Mouse (Mus musculus): ENCODE data around the gene Cmip. TPM values are rescaled to one million over a fixed set of nuclear protein-coding genes. Genes with fewer than 3 reads are reported as not detected.

The Cmip gene
- polyA plus RNA-seq, 1 experiment from 2014 or later = 22.6 TPM

- H3K4me1 ChIP-seq (ENCODE audit: insufficient read depth) = peaks cover 8% of the 10 kb centered on the region
- no peak overlapping the region for H3K4me2 ChIP-seq (ENCODE audit: low read depth, low read length)
- H3K27ac ChIP-seq (ENCODE audit: low read depth) = peak overlapping the region; percentile 34; the same call in 1 of the 2 replicates
- DNase-seq (peak; percentile 44), ATAC-seq (no peak)
- peak; percentile 81 for TF ChIP-seq EP300 (IDR thresholded peaks at IDR 0.05; ENCODE audit: low read depth)
- TF ChIP-seq CTCF (IDR thresholded peaks at IDR 0.05; ENCODE audit: low read depth) = peak; percentile 59
- H3K27me3 ChIP-seq (ENCODE audit: insufficient read depth, low read length) = no peaks in the 10 kb centered on the region
- no peaks in the 10 kb centered on the region for H3K36me3 ChIP-seq (replicated peaks; ENCODE audit: insufficient read depth, low read length)
- no peak overlapping the region for H3K9ac ChIP-seq (replicated peaks)
- 79% methylated on average over 17 of the region's 17 CpGs for WGBS (ENCODE audit: insufficient replicate concordance)
- H3K9me3 ChIP-seq (ENCODE audit: low read length) = no peaks in the 10 kb centered on the region
- no peak overlapping the region for H3K4me3 ChIP-seq (ENCODE audit: low read depth, low read length)
Measured at GRCm38 (mm10) chr8:117253390-117254269, 3.2 kb upstream of the Cmip start.

GRCm38 (mm10) chr8:117254496-117254895 lies 2.4 kb upstream of the Cmip start:
- no peak overlapping the region for H3K9ac ChIP-seq (replicated peaks)
- no peak overlapping the region for H3K4me3 ChIP-seq (ENCODE audit: low read depth, low read length)
- no peaks in the 10 kb centered on the region for H3K27me3 ChIP-seq (ENCODE audit: insufficient read depth, low read length)
- WGBS (ENCODE audit: insufficient replicate concordance) = 84% methylated on average over 6 of the region's 6 CpGs
- ATAC-seq (no peak), DNase-seq (no peak)
- H3K9me3 ChIP-seq (ENCODE audit: low read length) = no peaks in the 10 kb centered on the region
- no peaks in the 10 kb centered on the region for H3K36me3 ChIP-seq (replicated peaks; ENCODE audit: insufficient read depth, low read length)
- H3K4me2 ChIP-seq (ENCODE audit: low read depth, low read length) = no peak overlapping the region
- peaks cover 16% of the 10 kb centered on the region for H3K4me1 ChIP-seq (ENCODE audit: insufficient read depth)
- TF ChIP-seq CTCF (IDR thresholded peaks at IDR 0.05; ENCODE audit: low read depth) (no peak), EP300 (IDR thresholded peaks at IDR 0.05; ENCODE audit: low read depth) (no peak)
- peak overlapping the region; percentile 34; the same call in 1 of the 2 replicates for H3K27ac ChIP-seq (ENCODE audit: low read depth)

GRCm38 (mm10) chr8:117256292-117256938 lies 449 bp upstream of the Cmip start:
- peak overlapping the region; percentile 97 for H3K27ac ChIP-seq (ENCODE audit: low read depth)
- peak overlapping the region; percentile 87 for H3K4me3 ChIP-seq (ENCODE audit: low read depth, low read length)
- peaks cover 35% of the 10 kb centered on the region for H3K4me1 ChIP-seq (ENCODE audit: insufficient read depth)
- ATAC-seq (peak; percentile 85), DNase-seq (peak; percentile 97)
- no peaks in the 10 kb centered on the region for H3K9me3 ChIP-seq (ENCODE audit: low read length)
- H3K9ac ChIP-seq (replicated peaks) = peak overlapping the region; percentile 96
- 0 out of 2 replicates have a peak, but pooled peaks cover 6% of the 10 kb centered on the region for H3K36me3 ChIP-seq (replicated peaks; ENCODE audit: insufficient read depth, low read length)
- no peak for TF ChIP-seq CTCF (IDR thresholded peaks at IDR 0.05; ENCODE audit: low read depth)
- no peak for TF ChIP-seq EP300 (IDR thresholded peaks at IDR 0.05; ENCODE audit: low read depth)
- H3K27me3 ChIP-seq (ENCODE audit: insufficient read depth, low read length) = no peaks in the 10 kb centered on the region
- H3K4me2 ChIP-seq (ENCODE audit: low read depth, low read length) = peak overlapping the region; percentile 95
- 4% methylated on average over 61 of the region's 92 CpGs for WGBS (ENCODE audit: insufficient replicate concordance)

GRCm38 (mm10) chr8:117257821-117258575 lies 1.1 kb downstream of the Cmip start:
- peak; percentile 57 for DNase-seq
- 0 out of 2 replicates have a peak, but pooled peaks cover 6% of the 10 kb centered on the region for H3K36me3 ChIP-seq (replicated peaks; ENCODE audit: insufficient read depth, low read length)
- no peak for ATAC-seq
- peaks cover 51% of the 10 kb centered on the region for H3K4me1 ChIP-seq (ENCODE audit: insufficient read depth)
- no peaks in the 10 kb centered on the region for H3K9me3 ChIP-seq (ENCODE audit: low read length)
- under 1% methylated on average over 22 of the region's 22 CpGs for WGBS (ENCODE audit: insufficient replicate concordance)
- no peaks in the 10 kb centered on the region for H3K27me3 ChIP-seq (ENCODE audit: insufficient read depth, low read length)
- TF ChIP-seq EP300 (IDR thresholded peaks at IDR 0.05; ENCODE audit: low read depth) = no peak
- no peak for TF ChIP-seq CTCF (IDR thresholded peaks at IDR 0.05; ENCODE audit: low read depth)
- peak overlapping the region; percentile 96 for H3K9ac ChIP-seq (replicated peaks)
- peak overlapping the region; percentile 87 for H3K4me3 ChIP-seq (ENCODE audit: low read depth, low read length)
- peak overlapping the region; percentile 95 for H3K4me2 ChIP-seq (ENCODE audit: low read depth, low read length)
- H3K27ac ChIP-seq (ENCODE audit: low read depth) = peak overlapping the region; percentile 97

GRCm38 (mm10) chr8:117258576-117259040 lies 1.7 kb downstream of the Cmip start:
- Histone ChIP-seq H3K4me3 (ENCODE audit: low read depth, low read length) (peak overlapping the region; percentile 87), H3K27me3 (ENCODE audit: insufficient read depth, low read length) (no peaks in the 10 kb centered on the region), H3K9me3 (ENCODE audit: low read length) (no peaks in the 10 kb centered on the region), H3K4me1 (ENCODE audit: insufficient read depth) (peaks cover 57% of the 10 kb centered on the region), H3K36me3 (replicated peaks; ENCODE audit: insufficient read depth, low read length) (0 out of 2 replicates have a peak, but pooled peaks cover 6% of the 10 kb centered on the region), H3K4me2 (ENCODE audit: low read depth, low read length) (peak overlapping the region; percentile 95), H3K27ac (ENCODE audit: low read depth) (peak overlapping the region; percentile 97), H3K9ac (replicated peaks) (peak overlapping the region; percentile 96)
- 17% methylated on average over 6 of the region's 6 CpGs for WGBS (ENCODE audit: insufficient replicate concordance)
- ATAC-seq (no peak), DNase-seq (no peak)
- TF ChIP-seq EP300 (IDR thresholded peaks at IDR 0.05; ENCODE audit: low read depth) (no peak), CTCF (IDR thresholded peaks at IDR 0.05; ENCODE audit: low read depth) (no peak)

All from liver, postnatal 0 days (tissue).